In the genomic region with DNA sequence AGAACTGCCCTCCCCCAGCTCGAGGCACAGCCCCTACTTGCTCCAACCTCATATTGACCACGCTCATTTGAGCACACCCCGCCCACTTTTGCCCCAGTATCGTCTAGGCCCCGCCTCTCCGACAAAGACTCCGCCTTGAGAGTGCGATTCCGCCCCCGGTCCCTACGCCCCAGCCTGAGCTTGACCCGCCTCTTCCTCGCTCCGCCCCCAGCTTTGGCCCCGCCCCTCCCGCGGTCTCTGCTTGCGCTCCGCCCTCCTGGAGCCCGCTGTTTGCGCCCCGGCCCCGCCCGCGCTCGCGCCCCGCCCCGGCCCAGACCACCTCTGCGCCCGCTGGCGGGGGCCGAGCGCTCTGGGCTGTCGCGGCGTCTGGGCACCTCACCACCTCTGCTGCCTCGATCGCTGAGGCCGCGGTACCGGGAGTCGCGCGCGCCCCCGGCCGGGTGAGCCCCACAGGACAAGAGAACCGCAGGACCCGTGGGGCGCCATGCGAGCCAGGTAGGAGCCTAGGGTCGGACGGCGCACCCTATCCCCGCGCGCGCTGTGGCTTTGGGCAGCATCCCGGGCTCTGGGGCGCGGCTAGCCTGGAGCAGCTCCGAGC, we compare ENCODE assay signal across 8 mouse cellular contexts. TPM values are rescaled to one million over a fixed set of nuclear protein-coding genes. Genes with fewer than 3 reads are reported as not detected.
DNase-seq lines count a peak whose midpoint lies in the region; ATAC-seq and TF ChIP-seq lines count a peak whose summit lies in the region.

TSS of gene Sh3bp4 (plus strand) at position 313 of the 598 bp plus-strand sequence.

- no peaks in the 10 kb centered on the region for H3K9me3 ChIP-seq in hindbrain, embryonic 16.5 days (ENCODE audit: control insufficient read depth, low read length)

- TF ChIP-seq CTCF in cortical plate, adult 2 months (IDR thresholded peaks at IDR 0.05; ENCODE audit: extremely low read depth, insufficient read depth, low read length): no peak
- TF ChIP-seq CTCF in gastrocnemius, adult 2 months (IDR thresholded peaks at IDR 0.05): no peak

- peak within 1 kb of the TSS; percentile 79 for H3K4me3 ChIP-seq in cortical plate, adult 2 months (ENCODE audit: insufficient read depth, low read length)
- H3K4me3 ChIP-seq in gastrocnemius, adult 2 months: peak within 1 kb of the TSS; percentile 92
- H3K4me3 ChIP-seq in hindbrain, embryonic 16.5 days (ENCODE audit: low read length): peak within 1 kb of the TSS; percentile 89

- peak within 1 kb of the TSS; percentile 76 for H3K27ac ChIP-seq in cortical plate, adult 2 months (ENCODE audit: insufficient read depth, low read length)
- H3K27ac ChIP-seq in gastrocnemius, adult 2 months: peak within 1 kb of the TSS; percentile 92
- H3K27ac ChIP-seq in hindbrain, embryonic 16.5 days (ENCODE audit: low read depth, low read length): peak within 1 kb of the TSS; percentile 82

- no peaks in the 10 kb centered on the region for H3K27me3 ChIP-seq in hindbrain, embryonic 16.5 days (replicated peaks; ENCODE audit: control insufficient read depth, insufficient read depth, low read length)

- ATAC-seq in hindbrain, embryonic 16.5 days: peak; percentile 94

- peak within 1 kb of the TSS; percentile 77 for H3K9ac ChIP-seq in hindbrain, embryonic 16.5 days (ENCODE audit: low read depth, low read length)

- WGBS in hindbrain, embryonic 16.5 days: under 1% methylated on average over 63 of the region's 63 CpGs

- DNase-seq in adipocyte (ENCODE audit: low spot score): peak; percentile 100
- peak; percentile 100 for DNase-seq in gastrocnemius, adult 2 months
- DNase-seq in left cerebral cortex, adult 11 months (ENCODE audit: low spot score): peak; percentile 93
- peak; percentile 100 for DNase-seq in lung, postnatal 36 days
- peak; percentile 100 for DNase-seq in retina, embryonic 14.5 days (ENCODE audit: low spot score)
- peak; percentile 96 to 98 for DNase-seq in thymus, postnatal 36 days

- H3K4me1 ChIP-seq in cortical plate, adult 2 months (ENCODE audit: control insufficient read depth, insufficient read depth, low read length): 0 out of 2 replicates have a peak, but pooled peaks cover 2% of the 10 kb centered on the region
- peaks cover 25% of the 10 kb centered on the region for H3K4me1 ChIP-seq in hindbrain, embryonic 16.5 days (ENCODE audit: control insufficient read depth, insufficient read depth, low read depth, low read length)

- TF ChIP-seq POLR2A in cortical plate, adult 2 months (IDR thresholded peaks at IDR 0.05; ENCODE audit: extremely low read depth, insufficient read depth, low read length): no peak

- H3K4me2 ChIP-seq in hindbrain, embryonic 16.5 days (ENCODE audit: low read length): peak within 1 kb of the TSS; percentile 74

- H3K36me3 ChIP-seq in hindbrain, embryonic 16.5 days (ENCODE audit: control insufficient read depth, insufficient read depth, low read length): no peaks in the 10 kb centered on the region

- intact Hi-C loops in gastrocnemius, adult 2 months (cut with DNase I): loop anchor here (10.0 kb wide), 2 partner anchors 65 to 115 kb away; no protein-coding TSS in a partner anchor

RNA-seq across cellular contexts. Expression of gene Sh3bp4, which starts in this region (rescaled TPM):
- polyA plus RNA-seq in cortical plate, adult 2 months (2012; rRNA removed): 13.9 and 14.3 TPM in 2 replicates
- total RNA-seq in gastrocnemius, adult 2 months (2021): 1 to 10 TPM; 2.1 to 4.0 TPM
- 13.7 and 17.0 TPM in 2 replicates for polyA plus RNA-seq in hindbrain, embryonic 16.5 days (2015; fragmentation: Nextera tagmentation; extraction: Ambion mirVana)

Comparison
In these comparisons a context has a peak if more than half of its experiments do, and no peak if none do; other contexts are left out.
1. Peak in every context shown above with its lines: DNase-seq, ATAC-seq, H3K4me3 ChIP-seq and H3K27ac ChIP-seq.